Mouse (Mus musculus) stomach, postnatal 0 days (tissue): ENCODE results near the gene Trappc6b. TPM values are rescaled to one million over a fixed set of nuclear protein-coding genes. Genes with fewer than 3 reads are reported as not detected.

ENCODE experiments used
- ATAC-seq: fragments of 200-750 bp; cut with Nextera tagmentation; 2 replicates; pipeline ENCODE4 v1.8.0; 2017; ENCODE audit not compliant: low FRiP score, low TSS enrichment
- DNase-seq: peaks from one replicate; pipeline ENCODE4 v3.0.0-alpha.2; 2016; ENCODE audit warnings: low spot score
- H3K27ac ChIP-seq: fragments of 300-500 bp; sonication (generic); replicated peaks from 2 replicates; pipeline ENCODE4 v1.5.1; 2014; ENCODE audit warnings: mild to moderate bottlenecking, control low read depth
- H3K27me3 ChIP-seq: fragments of 300-500 bp; sonication (generic); 2 replicates; pipeline ENCODE4 v1.6.1; 2014; ENCODE audit warnings: low read length; ENCODE audit not compliant: control insufficient read depth, insufficient read depth
- H3K36me3 ChIP-seq: fragments of 300-500 bp; sonication (generic); 2 replicates; pipeline ENCODE4 v1.6.1; 2014; ENCODE audit warnings: low read length, mixed read lengths; ENCODE audit not compliant: control insufficient read depth, insufficient read depth
- H3K4me1 ChIP-seq: fragments of 300-500 bp; sonication (generic); replicated peaks from 2 replicates; pipeline ENCODE4 v1.6.1; 2014; ENCODE audit warnings: antibody characterized with exemption; ENCODE audit not compliant: control insufficient read depth, insufficient read depth
- H3K4me2 ChIP-seq: fragments of 300-500 bp; sonication (generic); replicated peaks from 2 replicates; pipeline ENCODE4 v1.6.1; 2014; ENCODE audit warnings: low read depth, mild to moderate bottlenecking, control low read depth, moderate library complexity
- H3K4me3 ChIP-seq: fragments of 300-500 bp; sonication (generic); 2 replicates; pipeline ENCODE4 v1.5.1; 2014; ENCODE audit warnings: low read depth, low read length, control low read depth
- H3K9ac ChIP-seq: fragments of 300-500 bp; sonication (generic); 2 replicates; pipeline ENCODE4 v1.6.1; 2014; ENCODE audit warnings: mild to moderate bottlenecking, low read length, control low read depth, mixed read lengths
- H3K9me3 ChIP-seq: fragments of 300-500 bp; sonication (generic); 2 replicates; pipeline ENCODE4 v1.6.1; 2016; ENCODE audit warnings: low read length; ENCODE audit not compliant: control insufficient read depth
- CTCF ChIP-seq: IDR thresholded peaks from 2 replicates; pipeline ENCODE4 v1.5.1; 2016; ENCODE audit warnings: antibody characterized with exemption, low read depth, mild to moderate bottlenecking, moderate library complexity
- EP300 ChIP-seq: optimal IDR thresholded peaks from 2 replicates; pipeline ENCODE3; 2016; ENCODE audit warnings: antibody characterized with exemption
- WGBS: fragments of 180-500 bp; shearing (Covaris S2); extraction: QIAGEN DNeasy Blood & Tissue Kit; methylation state at CpG from one replicate; pipeline ENCODE4 v1.1.7; 2014; 5-methylcytosine and 5-hydroxymethylcytosine counted together
- polyA plus RNA-seq: library from polyadenylated mRNA; unstranded; fragments of >200 nt; fragmentation: Nextera tagmentation; extraction: Ambion mirVana; gene quantifications from 2 replicates; pipeline ENCODE4 v1.2.1, GENCODE M21; 2015

Trappc6b gene
- polyA plus RNA-seq, 1 experiment from 2014 or later: 82.2 TPM

GRCm38 (mm10) chr12:59053166-59053565 is 8.1 kb downstream of the Trappc6b start:
- DNase-seq (no peak), ATAC-seq (no peak)
- 88% methylated on average over 5 of the region's 5 CpGs for WGBS
- Histone ChIP-seq H3K27ac (no peak overlapping the region), H3K9me3 (no peaks in the 10 kb centered on the region), H3K9ac (no peak overlapping the region), H3K4me3 (no peak overlapping the region), H3K4me1 (no peaks in the 10 kb centered on the region), H3K4me2 (no peak overlapping the region), H3K27me3 (no peaks in the 10 kb centered on the region), H3K36me3 (no peaks in the 10 kb centered on the region; the same call in 1 of the 2 replicates)
- TF ChIP-seq CTCF (no peak), EP300 (no peak)

GRCm38 (mm10) chr12:59052470-59052869 is 8.8 kb downstream of the Trappc6b start:
- no peaks in the 10 kb centered on the region for H3K27me3 ChIP-seq
- no peak overlapping the region for H3K4me3 ChIP-seq
- no peak overlapping the region for H3K9ac ChIP-seq
- no peak overlapping the region for H3K4me2 ChIP-seq
- no peak for ATAC-seq
- 89% methylated on average over 3 of the region's 3 CpGs for WGBS
- no peaks in the 10 kb centered on the region for H3K9me3 ChIP-seq
- no peak for TF ChIP-seq EP300
- TF ChIP-seq CTCF: no peak
- H3K36me3 ChIP-seq: no peaks in the 10 kb centered on the region; the same call in 1 of the 2 replicates
- no peak overlapping the region for H3K27ac ChIP-seq
- DNase-seq: no peak
- no peaks in the 10 kb centered on the region for H3K4me1 ChIP-seq

- 39% methylated on average over 7 of the region's 7 CpGs for WGBS
- peaks cover 5% of the 10 kb centered on the region; the same call in 1 of the 2 replicates for H3K36me3 ChIP-seq
- peak; percentile 33; the same call in 1 of the 2 replicates for ATAC-seq
- H3K4me2 ChIP-seq: no peak overlapping the region
- DNase-seq: no peak
- H3K4me3 ChIP-seq: no peak overlapping the region
- no peaks in the 10 kb centered on the region for H3K27me3 ChIP-seq
- H3K27ac ChIP-seq: peak overlapping the region; percentile 93
- H3K4me1 ChIP-seq: no peaks in the 10 kb centered on the region
- H3K9me3 ChIP-seq: no peaks in the 10 kb centered on the region
- TF ChIP-seq CTCF (no peak), EP300 (no peak)
- no peak overlapping the region for H3K9ac ChIP-seq
Observed at GRCm38 (mm10) chr12:59040851-59041250, 20.4 kb downstream of the Trappc6b start.

DNA sequence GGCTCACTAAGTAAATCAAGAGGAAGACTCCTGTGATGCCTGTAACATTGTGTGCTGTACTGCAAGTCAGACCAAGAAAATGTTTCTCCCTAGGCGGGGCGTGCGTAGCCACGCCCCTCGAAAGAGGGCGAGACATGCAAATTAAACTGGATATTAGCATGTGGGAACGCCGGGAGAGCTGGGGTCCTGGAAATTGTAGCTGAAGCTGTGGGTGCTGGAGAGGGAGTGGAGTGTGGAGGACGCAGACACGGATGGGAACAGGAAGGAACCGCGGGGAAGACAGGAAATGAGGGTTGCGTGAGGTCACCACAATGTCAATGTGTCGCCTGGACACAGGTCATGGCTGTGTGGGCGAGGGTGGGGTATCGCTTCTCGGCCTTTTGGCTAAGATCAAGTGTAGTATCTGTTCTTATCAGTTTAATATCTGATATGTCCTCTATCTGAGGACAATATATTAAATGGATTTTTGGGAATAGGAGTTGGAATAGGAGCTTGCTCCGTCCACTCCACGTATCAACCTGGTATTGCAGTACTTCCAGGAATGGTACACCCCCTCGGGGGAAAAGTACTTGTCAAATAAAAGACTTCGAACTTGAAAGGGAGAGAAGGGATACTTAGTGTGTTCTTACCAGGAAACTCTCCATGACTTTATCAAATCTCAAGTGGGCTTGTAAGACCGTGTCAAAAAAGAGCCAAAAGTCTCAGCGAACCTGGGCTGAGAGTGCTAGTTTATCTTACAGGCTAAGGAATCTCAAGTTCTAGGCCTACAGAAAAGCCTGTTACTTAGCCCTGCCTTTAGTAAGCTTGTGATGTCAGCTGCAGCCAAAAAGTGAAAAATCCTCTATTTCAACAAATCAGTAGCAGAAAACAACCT is 21.1 kb downstream of the Trappc6b start:
- Histone ChIP-seq H3K9ac (0 out of 2 replicates have a peak overlapping the region, but pooled peaks have one; percentile 48), H3K27me3 (no peaks in the 10 kb centered on the region), H3K4me3 (no peak overlapping the region), H3K9me3 (no peaks in the 10 kb centered on the region), H3K4me1 (no peaks in the 10 kb centered on the region), H3K27ac (peak overlapping the region; percentile 93), H3K36me3 (peaks cover 5% of the 10 kb centered on the region; the same call in 1 of the 2 replicates), H3K4me2 (peak overlapping the region; percentile 41)
- 14% methylated on average over 23 of the region's 23 CpGs for WGBS
- DNase-seq (peak; percentile 78), ATAC-seq (peak; percentile 90)
- TF ChIP-seq CTCF (no peak), EP300 (no peak)

GRCm38 (mm10) chr12:59039162-59039970 is 21.9 kb downstream of the Trappc6b start:
- Histone ChIP-seq H3K9me3 (no peaks in the 10 kb centered on the region), H3K27ac (peak overlapping the region; percentile 93; the same call in 1 of the 2 replicates), H3K27me3 (no peaks in the 10 kb centered on the region), H3K36me3 (peaks cover 5% of the 10 kb centered on the region; the same call in 1 of the 2 replicates), H3K4me3 (no peak overlapping the region), H3K4me1 (no peaks in the 10 kb centered on the region), H3K4me2 (no peak overlapping the region), H3K9ac (no peak overlapping the region)
- ATAC-seq (no peak), DNase-seq (no peak)
- TF ChIP-seq CTCF (no peak), EP300 (no peak)
- 73% methylated on average over 10 of the region's 10 CpGs for WGBS

DNA sequence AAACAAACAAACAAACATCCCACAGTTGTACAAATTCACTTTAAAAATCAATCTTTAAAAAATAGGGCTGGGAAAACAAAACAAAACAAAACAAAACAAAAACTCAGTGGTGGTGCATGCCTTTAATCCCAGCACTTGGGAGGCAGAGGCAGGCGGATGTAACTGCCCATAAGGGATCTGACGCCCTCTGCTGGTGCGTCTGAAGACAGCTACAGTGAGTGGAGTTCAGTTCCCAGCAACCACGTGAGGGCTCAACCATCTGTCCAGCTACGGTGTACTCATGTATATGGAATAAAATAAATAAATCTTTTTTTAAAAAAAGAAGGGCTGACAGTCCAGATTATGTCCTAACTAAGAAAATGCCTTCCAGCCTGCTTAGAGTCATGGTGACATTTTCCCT is 29.2 kb downstream of the Trappc6b start:
- Histone ChIP-seq H3K36me3 (no peaks in the 10 kb centered on the region), H3K27me3 (no peaks in the 10 kb centered on the region), H3K9ac (no peak overlapping the region), H3K9me3 (no peaks in the 10 kb centered on the region), H3K27ac (no peak overlapping the region), H3K4me2 (no peak overlapping the region), H3K4me3 (no peak overlapping the region), H3K4me1 (no peaks in the 10 kb centered on the region)
- WGBS: 66% methylated on average over 5 of the region's 5 CpGs
- no peak for DNase-seq
- ATAC-seq: no peak
- TF ChIP-seq EP300: no peak
- TF ChIP-seq CTCF: peak; percentile 43
